Mouse (Mus musculus) liver, embryonic 11.5 days (tissue): ENCODE results near the gene Klk5. TPM values are rescaled to one million over a fixed set of nuclear protein-coding genes. Genes with fewer than 3 reads are reported as not detected.

ENCODE experiments used
- ATAC-seq: fragments of 200-750 bp; cut with Nextera tagmentation; replicated peaks from 2 replicates; pipeline ENCODE4 v1.8.0; 2017; ENCODE audit warnings: moderate number of reproducible peaks, mild to moderate bottlenecking, moderate TSS enrichment, moderate library complexity; ENCODE audit not compliant: low FRiP score
- DNase-seq: peaks from one replicate; pipeline ENCODE4 v3.0.0-alpha.2; 2017; ENCODE audit warnings: low spot score
- H3K27ac ChIP-seq: fragments of 300-500 bp; sonication (generic); 2 replicates; pipeline ENCODE4 v1.5.1; 2014; ENCODE audit warnings: mild to moderate bottlenecking, low read depth, low read length, control low read depth
- H3K27me3 ChIP-seq: fragments of 300-500 bp; sonication (generic); replicated peaks from 2 replicates; pipeline ENCODE4 v1.6.1; 2014; ENCODE audit warnings: low read length, mixed read lengths; ENCODE audit not compliant: control insufficient read depth, insufficient read depth
- H3K36me3 ChIP-seq: fragments of 300-500 bp; sonication (generic); 2 replicates; pipeline ENCODE4 v1.6.1; 2014; ENCODE audit warnings: mild to moderate bottlenecking, low read length, moderate library complexity, mixed read lengths; ENCODE audit not compliant: control insufficient read depth, insufficient read depth
- H3K4me1 ChIP-seq: fragments of 300-500 bp; sonication (generic); replicated peaks from 2 replicates; pipeline ENCODE4 v1.6.1; 2014; ENCODE audit warnings: low read length, mixed read lengths; ENCODE audit not compliant: control insufficient read depth, insufficient read depth
- H3K4me2 ChIP-seq: fragments of 300-500 bp; sonication (generic); 2 replicates; pipeline ENCODE4 v1.6.1; 2014; ENCODE audit warnings: mild to moderate bottlenecking, control low read depth, moderate library complexity
- H3K4me3 ChIP-seq: fragments of 300-500 bp; sonication (generic); 2 replicates; pipeline ENCODE4 v1.5.1; 2014; ENCODE audit warnings: low read depth, low read length, control low read depth
- H3K9ac ChIP-seq: fragments of 300-500 bp; sonication (generic); 2 replicates; pipeline ENCODE4 v1.6.1; 2014; ENCODE audit warnings: low read depth, low read length, control low read depth
- H3K9me3 ChIP-seq: fragments of 300-500 bp; sonication (generic); 2 replicates; pipeline ENCODE4 v1.6.1; 2016; ENCODE audit warnings: low read length, inconsistent platforms, mixed read lengths; ENCODE audit not compliant: control insufficient read depth
- WGBS: fragments of 180-500 bp; shearing (Covaris S2); extraction: QIAGEN DNeasy Blood & Tissue Kit; methylation state at CpG from one replicate; pipeline ENCODE4 v1.1.7; 2014; 5-methylcytosine and 5-hydroxymethylcytosine counted together
- polyA plus RNA-seq: library from polyadenylated mRNA; unstranded; fragments of >200 nt; fragmentation: Nextera tagmentation; extraction: Ambion mirVana; gene quantifications from 2 replicates; pipeline ENCODE4 v1.2.1, GENCODE M21; 2014

The Klk5 gene
- polyA plus RNA-seq, result not detected in 2 replicates

GRCm38 (mm10) chr7:43841701-43842100, at the start of gene Klk5:
TSS of gene Klk5 (plus strand) at chr7:43841971.
- Histone ChIP-seq H3K27ac (no peak within 1 kb of the TSS), H3K27me3 (no peaks in the 10 kb centered on the region), H3K36me3 (no peaks in the 10 kb centered on the region), H3K4me2 (no peak within 1 kb of the TSS), H3K9me3 (no peaks in the 10 kb centered on the region), H3K4me3 (no peak within 1 kb of the TSS), H3K4me1 (no peaks in the 10 kb centered on the region), H3K9ac (no peak within 1 kb of the TSS)
- no peak for DNase-seq
- ATAC-seq, result no peak
- 39% methylated on average over 3 of the region's 3 CpGs for WGBS

GRCm38 (mm10) chr7:43796355-43796754, 45.4 kb upstream of the Klk5 start:
- Histone ChIP-seq H3K36me3 (no peaks in the 10 kb centered on the region), H3K27ac (no peak overlapping the region), H3K9me3 (no peaks in the 10 kb centered on the region), H3K4me2 (peak overlapping the region; percentile 79), H3K27me3 (peaks cover 21% of the 10 kb centered on the region), H3K9ac (no peak overlapping the region), H3K4me3 (peak overlapping the region; percentile 52), H3K4me1 (peaks cover 2% of the 10 kb centered on the region; the same call in 1 of the 2 replicates)
- DNase-seq, result no peak
- no peak for ATAC-seq
- WGBS, result 10% methylated on average over 8 of the region's 8 CpGs

GRCm38 (mm10) chr7:43797333-43797769, 44.4 kb upstream of the Klk5 start, which contains the start of gene Klk8:
TSS of gene Klk8 (plus strand) at chr7:43797577.
- peaks cover 2% of the 10 kb centered on the region; the same call in 1 of the 2 replicates for H3K4me1 ChIP-seq
- no peak within 1 kb of the TSS for H3K27ac ChIP-seq
- no peaks in the 10 kb centered on the region for H3K9me3 ChIP-seq
- no peak for DNase-seq
- H3K9ac ChIP-seq, result no peak within 1 kb of the TSS
- ATAC-seq, result peak; percentile 16; the same call in 1 of the 2 replicates
- WGBS, result under 1% methylated on average over 28 of the region's 28 CpGs
- H3K4me3 ChIP-seq, result peak within 1 kb of the TSS; percentile 52
- no peaks in the 10 kb centered on the region for H3K36me3 ChIP-seq
- H3K4me2 ChIP-seq, result peak within 1 kb of the TSS; percentile 79
- H3K27me3 ChIP-seq, result peaks cover 21% of the 10 kb centered on the region

GRCm38 (mm10) chr7:43797844-43798462, 43.8 kb upstream of the Klk5 start:
- peak; percentile 41 for DNase-seq
- ATAC-seq, result peak; percentile 39
- peaks cover 21% of the 10 kb centered on the region for H3K27me3 ChIP-seq

GRCm38 (mm10) chr7:43799876-43800275, 41.9 kb upstream of the Klk5 start:
- Histone ChIP-seq H3K27me3 (peaks cover 21% of the 10 kb centered on the region), H3K4me1 (peaks cover 2% of the 10 kb centered on the region; the same call in 1 of the 2 replicates), H3K4me3 (no peak overlapping the region), H3K9me3 (no peaks in the 10 kb centered on the region), H3K9ac (no peak overlapping the region), H3K27ac (no peak overlapping the region), H3K4me2 (no peak overlapping the region), H3K36me3 (no peaks in the 10 kb centered on the region)
- WGBS, result 78% methylated on average over 7 of the region's 7 CpGs
- no peak for DNase-seq
- ATAC-seq, result no peak

More at GRCm38 (mm10) chr7:43797844-43798462, 43.8 kb upstream of the Klk5 start:
- Histone ChIP-seq H3K9ac (no peak overlapping the region), H3K4me3 (peak overlapping the region; percentile 52), H3K27ac (no peak overlapping the region), H3K4me2 (peak overlapping the region; percentile 79), H3K36me3 (no peaks in the 10 kb centered on the region), H3K9me3 (no peaks in the 10 kb centered on the region), H3K4me1 (peaks cover 2% of the 10 kb centered on the region; the same call in 1 of the 2 replicates)
- WGBS, result 16% methylated on average over 13 of the region's 13 CpGs

GRCm38 (mm10) chr7:43810994-43811393, 30.8 kb upstream of the Klk5 start, which contains the start of gene Klk7:
TSS of gene Klk7 (plus strand) at chr7:43811294.
- Histone ChIP-seq H3K9me3 (no peaks in the 10 kb centered on the region), H3K4me1 (no peaks in the 10 kb centered on the region), H3K4me3 (no peak within 1 kb of the TSS), H3K9ac (no peak within 1 kb of the TSS), H3K27ac (no peak within 1 kb of the TSS), H3K36me3 (no peaks in the 10 kb centered on the region), H3K4me2 (no peak within 1 kb of the TSS), H3K27me3 (no peaks in the 10 kb centered on the region)
- no peak for DNase-seq
- ATAC-seq, result no peak
- 46% methylated on average over 5 of the region's 5 CpGs for WGBS

- H3K4me3 ChIP-seq, result no peak overlapping the region
- WGBS, result 79% methylated on average over 7 of the region's 7 CpGs
- no peaks in the 10 kb centered on the region for H3K36me3 ChIP-seq
- DNase-seq (peak; percentile 12), ATAC-seq (no peak)
- H3K9ac ChIP-seq, result no peak overlapping the region
- H3K27ac ChIP-seq, result no peak overlapping the region
- no peak overlapping the region for H3K4me2 ChIP-seq
- H3K9me3 ChIP-seq, result no peaks in the 10 kb centered on the region
- H3K4me1 ChIP-seq, result no peaks in the 10 kb centered on the region
- H3K27me3 ChIP-seq, result no peaks in the 10 kb centered on the region
Measured at GRCm38 (mm10) chr7:43815211-43815610, 26.6 kb upstream of the Klk5 start.

GRCm38 (mm10) chr7:43816746-43817145, 25.0 kb upstream of the Klk5 start:
- H3K9me3 ChIP-seq, result no peaks in the 10 kb centered on the region
- H3K9ac ChIP-seq, result no peak overlapping the region
- H3K36me3 ChIP-seq, result no peaks in the 10 kb centered on the region
- no peak overlapping the region for H3K4me2 ChIP-seq
- peak; percentile 7 for DNase-seq
- no peaks in the 10 kb centered on the region for H3K4me1 ChIP-seq
- H3K27ac ChIP-seq, result no peak overlapping the region
- no peak overlapping the region for H3K4me3 ChIP-seq
- ATAC-seq, result no peak
- no peaks in the 10 kb centered on the region for H3K27me3 ChIP-seq

- H3K4me2 ChIP-seq, result no peak overlapping the region
- H3K9me3 ChIP-seq, result no peaks in the 10 kb centered on the region
- H3K27me3 ChIP-seq, result no peaks in the 10 kb centered on the region
- no peaks in the 10 kb centered on the region for H3K4me1 ChIP-seq
- DNase-seq (no peak), ATAC-seq (no peak)
- H3K36me3 ChIP-seq, result no peaks in the 10 kb centered on the region
- no peak overlapping the region for H3K4me3 ChIP-seq
- H3K9ac ChIP-seq, result no peak overlapping the region
- 82% methylated on average over 7 of the region's 7 CpGs for WGBS
- no peak overlapping the region for H3K27ac ChIP-seq
Measured at GRCm38 (mm10) chr7:43821581-43821980, 20.2 kb upstream of the Klk5 start.
